Mouse (Mus musculus): ENCODE measurements around the gene Cxcl17.
"Not testable (repeated sequence)": the region's sequence is repeated elsewhere in the genome, so short reads cannot be mapped to it uniquely, and the experiment has no call there.

Cxcl17 gene

GRCm38 (mm10) chr7:25424429-25424828 is 11.7 kb upstream of the Cxcl17 start:
- DNase-seq, result peak; percentile 66 to 85

GRCm38 (mm10) chr7:25422286-25422841 is 9.7 kb upstream of the Cxcl17 start:
- no peak for DNase-seq

- no peak for DNase-seq
Measured at GRCm38 (mm10) chr7:25419943-25420342, 7.3 kb upstream of the Cxcl17 start.

GRCm38 (mm10) chr7:25419536-25419935 is 6.8 kb upstream of the Cxcl17 start:
- no peak for DNase-seq

GRCm38 (mm10) chr7:25417597-25417996 is 4.9 kb upstream of the Cxcl17 start:
- DNase-seq, result peak in 1 of 2 experiments; percentile 57

GRCm38 (mm10) chr7:25411861-25412260 is 825 bp downstream of the Cxcl17 start:
- no peak for DNase-seq

GRCm38 (mm10) chr7:25410969-25411615 is 1.6 kb downstream of the Cxcl17 start:
- DNase-seq, result no peak

- DNase-seq, result no peak
Measured at GRCm38 (mm10) chr7:25409114-25409760, 3.4 kb downstream of the Cxcl17 start.

- no peak for DNase-seq
Measured at GRCm38 (mm10) chr7:25406468-25406867, 6.2 kb downstream of the Cxcl17 start.

- DNase-seq, result peak; percentile 84 to 86
Measured at GRCm38 (mm10) chr7:25402671-25403101, 10.0 kb downstream of the Cxcl17 start.

- DNase-seq, result no peak
Measured at GRCm38 (mm10) chr7:25401986-25402385, 10.7 kb downstream of the Cxcl17 start.

GRCm38 (mm10) chr7:25401551-25401950 is 11.1 kb downstream of the Cxcl17 start:
- DNase-seq, result no peak

- DNase-seq, result not testable (repeated sequence)
Measured at GRCm38 (mm10) chr7:25399028-25399427, 13.7 kb downstream of the Cxcl17 start.

GRCm38 (mm10) chr7:25398610-25399009 is 14.1 kb downstream of the Cxcl17 start, which contains the start of gene Lipe:
Lipe (minus strand) TSS chr7:25398710.
- DNase-seq, result no peak

GRCm38 (mm10) chr7:25396621-25397020 is 16.1 kb downstream of the Cxcl17 start:
- DNase-seq, result no peak

- DNase-seq, result peak; percentile 96 to 97
Measured at GRCm38 (mm10) chr7:25395558-25396521, 16.8 kb downstream of the Cxcl17 start.

- DNase-seq, result no peak
Measured at GRCm38 (mm10) chr7:25395186-25395557, 17.5 kb downstream of the Cxcl17 start.

- no peak for DNase-seq
Measured at GRCm38 (mm10) chr7:25394754-25395153, 17.9 kb downstream of the Cxcl17 start.

GRCm38 (mm10) chr7:25393451-25394210 is 19.1 kb downstream of the Cxcl17 start:
- DNase-seq, result no peak

- no peak for DNase-seq
Measured at GRCm38 (mm10) chr7:25392851-25393250, 19.8 kb downstream of the Cxcl17 start.

GRCm38 (mm10) chr7:25391856-25392453 is 20.7 kb downstream of the Cxcl17 start:
- DNase-seq, result peak; percentile 68 to 78

- DNase-seq, result no peak
Measured at GRCm38 (mm10) chr7:25390986-25391385, 21.7 kb downstream of the Cxcl17 start.

Data from kidney, adult 8-10 months (tissue).